Mouse (Mus musculus) lung, postnatal 36 days (tissue): ENCODE measurements at regions not wholly inside any gene's neighbourhood (a gene's known extent, or its start where the extent isn't known, plus 50 kb on each side); places are given as distances from the start of the nearest gene placed in this dataset.

Source experiments
- DNase-seq: peaks from one replicate; pipeline ENCODE4 v3.0.0; 2022; ENCODE audit warnings: mixed read lengths

DNA sequence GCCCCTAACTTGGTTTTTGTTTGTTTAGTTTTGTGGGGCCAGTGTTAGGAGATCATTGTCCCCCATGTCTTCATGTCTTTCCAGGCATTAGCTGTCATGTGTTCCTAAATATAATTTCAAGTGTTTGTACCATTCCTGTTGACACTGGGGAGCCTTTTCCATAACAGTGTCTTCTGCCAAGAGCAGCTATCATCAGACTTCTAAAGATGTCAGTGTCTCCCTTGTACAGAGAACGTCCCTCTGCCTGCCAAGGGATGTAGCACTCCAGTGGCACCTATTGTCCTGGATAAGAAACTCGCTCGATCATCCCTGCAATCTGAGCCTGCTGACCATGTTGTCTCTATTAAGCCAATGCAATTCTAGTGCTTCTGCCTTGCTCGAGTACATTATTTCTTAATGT lies 64.6 kb upstream of the Lhfpl2 start:
- DNase-seq, result no peak

DNA sequence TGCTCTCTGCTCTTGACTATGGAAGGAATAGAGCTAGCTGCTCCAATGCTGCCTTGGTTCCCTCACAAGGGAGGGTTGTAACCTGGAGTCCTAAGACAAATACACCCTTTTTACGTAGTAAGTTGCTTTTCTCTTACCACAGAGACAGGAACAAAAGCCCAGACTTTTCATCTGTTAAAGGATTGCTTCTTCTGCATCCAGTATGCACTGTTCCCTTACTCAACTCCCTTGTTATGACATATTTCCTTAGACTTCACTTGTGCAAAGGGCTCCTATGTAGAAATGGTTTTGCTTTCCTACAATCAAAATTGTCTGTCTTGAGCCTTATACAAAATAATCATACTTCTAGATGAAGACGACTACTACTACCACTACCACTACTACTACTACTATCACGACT lies 62.2 kb upstream of the Lhfpl2 start:
- no peak for DNase-seq

DNA sequence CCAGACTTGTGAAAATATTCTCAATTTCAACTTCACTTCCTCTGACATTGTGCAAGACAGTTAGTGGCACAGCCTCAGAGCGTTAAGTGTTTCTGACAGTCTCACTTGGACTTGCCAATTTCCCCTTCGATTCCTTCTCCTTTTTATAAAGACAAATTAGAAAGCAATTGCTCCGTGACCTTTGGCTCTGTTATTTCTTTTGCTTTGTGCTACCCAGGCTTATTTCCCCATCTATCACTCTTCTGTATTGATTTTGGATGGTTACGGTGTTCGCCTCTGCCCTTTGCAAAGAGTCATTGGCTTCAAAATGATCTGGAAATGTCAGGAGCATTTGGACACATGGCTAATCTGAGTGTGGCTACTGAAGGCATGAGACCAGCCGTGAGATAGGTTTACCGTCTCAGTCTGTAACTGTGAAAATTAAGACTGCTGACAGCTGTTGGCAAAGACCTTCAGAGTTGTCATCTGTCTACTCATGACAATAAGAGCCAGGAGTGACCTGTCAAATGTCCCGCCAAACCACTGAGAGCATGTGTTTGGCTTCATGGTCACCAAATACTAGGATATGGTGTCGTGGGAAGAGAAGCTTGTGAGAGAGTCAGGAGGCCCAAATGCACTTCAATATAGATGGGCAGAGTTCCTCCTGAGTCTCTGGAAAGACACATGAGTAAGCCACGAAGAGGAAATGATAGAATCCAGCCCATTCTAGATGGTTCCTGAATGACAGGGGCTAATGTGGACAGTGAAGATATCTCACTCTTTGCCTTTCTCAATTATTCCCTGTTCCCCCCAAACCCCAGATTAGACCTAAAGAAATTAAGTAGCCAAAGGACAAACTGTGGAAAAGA lies 60.8 kb upstream of the Lhfpl2 start:
- DNase-seq, result peak; percentile 66

DNA sequence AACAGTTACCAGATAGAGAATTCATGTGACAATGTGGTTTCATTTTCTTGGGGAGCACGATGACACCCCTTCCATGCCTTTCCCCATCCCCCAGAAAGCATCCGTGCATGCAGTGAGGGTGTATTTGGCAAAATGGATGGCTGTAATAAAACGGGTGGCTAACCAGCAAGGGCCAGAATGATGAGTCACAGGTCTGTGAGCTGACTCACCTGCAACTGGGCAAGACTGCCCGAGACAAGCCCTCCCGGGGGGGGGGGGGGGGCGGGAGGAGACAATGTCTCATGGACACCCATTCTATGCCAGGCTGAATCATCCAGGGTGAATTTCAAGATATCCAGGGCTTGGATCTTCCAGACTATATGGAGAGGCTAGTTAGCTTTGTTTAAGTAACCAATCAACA lies 59.6 kb upstream of the Lhfpl2 start:
- DNase-seq, result no peak

- DNase-seq, result no peak
These were observed 59.2 kb upstream of the Lhfpl2 start for GRCm38 (mm10) chr13:93998406-93998805.

DNA sequence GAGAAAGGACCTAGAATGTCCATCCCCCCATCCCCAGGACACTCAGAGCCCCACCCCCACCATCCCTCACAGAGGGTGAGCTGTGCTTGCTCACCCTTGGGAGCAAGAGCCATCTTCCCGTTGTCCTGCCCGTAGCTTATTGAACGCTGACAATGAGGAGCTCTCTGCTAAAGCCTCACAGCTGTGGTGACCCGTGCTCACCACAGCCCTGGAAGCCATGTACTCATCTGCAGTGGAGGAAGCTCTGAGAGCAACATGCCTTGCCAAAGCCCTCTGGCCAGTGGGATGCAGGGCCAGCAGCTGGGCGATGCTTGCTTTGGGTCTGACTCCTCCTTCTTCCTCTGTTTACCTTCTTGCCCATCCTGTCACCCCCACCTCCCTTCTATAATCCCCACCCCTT lies 53.8 kb upstream of the Lhfpl2 start:
- no peak for DNase-seq

GRCm38 (mm10) chr13:94004417-94004816 lies 53.2 kb upstream of the Lhfpl2 start:
- no peak for DNase-seq

DNA sequence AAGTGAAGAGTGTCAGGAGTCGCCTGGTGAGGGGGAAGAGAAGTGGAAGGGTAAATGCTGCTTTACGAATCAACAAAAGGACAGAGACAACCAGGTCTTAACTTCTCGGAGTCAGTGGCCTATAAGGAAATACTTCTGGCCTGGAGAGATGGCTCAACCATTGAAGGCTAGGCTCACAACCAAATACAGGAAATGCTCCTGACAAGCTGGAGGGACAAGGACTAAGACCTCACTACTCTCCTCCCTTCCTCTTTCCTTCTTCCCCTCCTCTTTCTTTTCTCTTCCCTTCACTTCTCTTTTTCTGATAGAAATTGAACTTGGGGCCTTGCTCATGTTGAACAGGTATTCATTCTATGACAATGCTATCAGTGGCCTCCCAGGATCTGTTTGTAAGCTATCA lies 51.7 kb upstream of the Lhfpl2 start:
- no peak for DNase-seq
